Mouse (Mus musculus) brain, embryonic 14.5 days (tissue): Measurements from ENCODE around the gene Clca3a1.

ENCODE experiments used
- CTCF ChIP-seq: fragments of 200-500 bp; IDR thresholded peaks from 2 replicates; pipeline ENCODE4 v1.5.1; 2012; ENCODE audit warnings: inconsistent platforms, mild to moderate bottlenecking, moderate library complexity, borderline replicate concordance; ENCODE audit not compliant: insufficient read depth, insufficient read length; ENCODE audit errors: extremely low read depth
- POLR2A ChIP-seq: fragments of 200-500 bp; IDR thresholded peaks from 2 replicates; pipeline ENCODE4 v1.6.1; 2012; ENCODE audit warnings: mild to moderate bottlenecking, inconsistent platforms, borderline replicate concordance; ENCODE audit not compliant: poor library complexity, insufficient read depth, insufficient read length, severe bottlenecking; ENCODE audit errors: extremely low read depth

- 0 out of 2 replicates have a peak, but pooled peaks have one; percentile 39 for TF ChIP-seq POLR2A
- peak; percentile 98 for TF ChIP-seq CTCF
Observed at GRCm38 (mm10) chr3:144719901-144720747, 40.7 kb downstream of the Clca3a1 start, which contains the start of gene Sh3glb1.
